Mouse (Mus musculus) WW6 (cell line): Measurements from ENCODE around the gene Wnt10a.
"Not testable (repeated sequence)": the region's sequence is repeated elsewhere in the genome, so short reads cannot be mapped to it uniquely, and the experiment has no call there.

Source experiments
- DNase-seq: peaks from one replicate; pipeline ENCODE4 v3.0.0-alpha.2; 2013; ENCODE audit warnings: low read depth, low spot score

The Wnt10a gene

GRCm38 (mm10) chr1:74814931-74815647 lies 23.8 kb downstream of the Wnt10a start:
- no peak for DNase-seq

- DNase-seq, result not testable (repeated sequence)
Measured at GRCm38 (mm10) chr1:74815965-74816364, 24.6 kb downstream of the Wnt10a start.

GRCm38 (mm10) chr1:74816612-74817199 lies 25.4 kb downstream of the Wnt10a start:
- DNase-seq, result no peak

GRCm38 (mm10) chr1:74817219-74817618 lies 25.9 kb downstream of the Wnt10a start:
- no peak for DNase-seq

GRCm38 (mm10) chr1:74818509-74818908 lies 27.2 kb downstream of the Wnt10a start:
- DNase-seq, result no peak

GRCm38 (mm10) chr1:74823598-74823997 lies 32.3 kb downstream of the Wnt10a start:
- DNase-seq, result not testable (repeated sequence)

GRCm38 (mm10) chr1:74824518-74825302 lies 33.4 kb downstream of the Wnt10a start:
- DNase-seq, result no peak

- no peak for DNase-seq
Measured at GRCm38 (mm10) chr1:74830061-74830460, 38.7 kb downstream of the Wnt10a start.

GRCm38 (mm10) chr1:74833255-74833654 lies 41.9 kb downstream of the Wnt10a start:
- DNase-seq, result no peak

- no peak for DNase-seq
Measured at GRCm38 (mm10) chr1:74843090-74843489, 51.8 kb downstream of the Wnt10a start.

GRCm38 (mm10) chr1:74846341-74846740 lies 55.0 kb downstream of the Wnt10a start:
- DNase-seq, result no peak

- DNase-seq, result no peak
Measured at GRCm38 (mm10) chr1:74848946-74849345, 57.6 kb downstream of the Wnt10a start.

- no peak for DNase-seq
Measured at GRCm38 (mm10) chr1:74850251-74850650, 58.9 kb downstream of the Wnt10a start.

GRCm38 (mm10) chr1:74851001-74851775 lies 59.9 kb downstream of the Wnt10a start:
- DNase-seq, result no peak
